Mouse (Mus musculus) lung, postnatal 0 days (tissue): ENCODE results near the gene Mybbp1a. TPM values are rescaled to one million over a fixed set of nuclear protein-coding genes. Genes with fewer than 3 reads are reported as not detected.

Source experiments
- ATAC-seq: fragments of 200-750 bp; cut with Nextera tagmentation; 2 replicates; pipeline ENCODE4 v1.8.0; 2017; ENCODE audit warnings: moderate library complexity
- DNase-seq: peaks from one replicate; pipeline ENCODE4 v3.0.0-alpha.2; 2016; ENCODE audit warnings: low spot score
- H3K27ac ChIP-seq: fragments of 300-500 bp; sonication (generic); 2 replicates; pipeline ENCODE4 v1.5.1; 2014; ENCODE audit warnings: antibody characterized with exemption, mild to moderate bottlenecking, low read length, mixed read lengths
- H3K27me3 ChIP-seq: fragments of 300-500 bp; sonication (generic); replicated peaks from 2 replicates; pipeline ENCODE4 v1.6.1; 2014; ENCODE audit warnings: low read length, mixed read lengths; ENCODE audit not compliant: insufficient read depth
- H3K36me3 ChIP-seq: fragments of 300-500 bp; sonication (generic); 2 replicates; pipeline ENCODE4 v1.6.1; 2014; ENCODE audit warnings: low read length, mixed read lengths; ENCODE audit not compliant: insufficient read depth
- H3K4me1 ChIP-seq: fragments of 300-500 bp; sonication (generic); 2 replicates; pipeline ENCODE4 v1.6.1; 2014; ENCODE audit warnings: antibody characterized with exemption, low read depth, low read length, mixed read lengths; ENCODE audit not compliant: insufficient read depth
- H3K4me2 ChIP-seq: fragments of 300-500 bp; sonication (generic); replicated peaks from 2 replicates; pipeline ENCODE4 v1.6.1; 2014; ENCODE audit warnings: low read depth, mild to moderate bottlenecking, low read length, moderate library complexity, mixed read lengths
- H3K4me3 ChIP-seq: fragments of 300-500 bp; sonication (generic); 2 replicates; pipeline ENCODE4 v1.5.1; 2014; ENCODE audit warnings: low read depth, low read length
- H3K9ac ChIP-seq: fragments of 300-500 bp; sonication (generic); replicated peaks from 2 replicates; pipeline ENCODE4 v1.6.1; 2014; ENCODE audit warnings: low read depth, mild to moderate bottlenecking
- H3K9me3 ChIP-seq: fragments of 300-500 bp; sonication (generic); 2 replicates; pipeline ENCODE4 v1.6.1; 2016; ENCODE audit warnings: low read length, mixed read lengths
- CTCF ChIP-seq: IDR thresholded peaks from 2 replicates; pipeline ENCODE4 v1.5.1; 2016; ENCODE audit warnings: antibody characterized with exemption, mild to moderate bottlenecking
- EP300 ChIP-seq: IDR thresholded peaks from 2 replicates; pipeline ENCODE4 v1.6.1; 2016; ENCODE audit warnings: antibody characterized with exemption, mild to moderate bottlenecking, control low read depth
- WGBS: fragments of 180-500 bp; shearing (Covaris S2); extraction: QIAGEN DNeasy Blood & Tissue Kit; methylation state at CpG from one replicate; pipeline ENCODE4 v1.1.7; 2014; 5-methylcytosine and 5-hydroxymethylcytosine counted together
- polyA plus RNA-seq: library from polyadenylated mRNA; unstranded; fragments of >200 nt; fragmentation: Nextera tagmentation; extraction: Ambion mirVana; gene quantifications from 2 replicates; pipeline ENCODE4 v1.2.1, GENCODE M21; 2015

Mybbp1a gene
- polyA plus RNA-seq, result 41.5 and 44.3 TPM in 2 replicates

- peak within 1 kb of the TSS; percentile 90 for H3K4me2 ChIP-seq
- under 1% methylated on average over 46 of the region's 46 CpGs for WGBS
- H3K9ac ChIP-seq, result peak within 1 kb of the TSS; percentile 51
- ATAC-seq (peak; percentile 98), DNase-seq (peak; percentile 97)
- peaks cover 37% of the 10 kb centered on the region for H3K36me3 ChIP-seq
- no peaks in the 10 kb centered on the region for H3K27me3 ChIP-seq
- H3K27ac ChIP-seq, result peak within 1 kb of the TSS; percentile 76
- no peak for TF ChIP-seq CTCF
- no peak for TF ChIP-seq EP300
- no peaks in the 10 kb centered on the region for H3K9me3 ChIP-seq
- peak within 1 kb of the TSS; percentile 64 for H3K4me3 ChIP-seq
- H3K4me1 ChIP-seq, result peaks cover 10% of the 10 kb centered on the region; the same call in 1 of the 2 replicates
These were observed at the start of gene Mybbp1a for GRCm38 (mm10) chr11:72440965-72441664. Gene Mybbp1a, plus strand, starts transcription at chr11:72441355.

GRCm38 (mm10) chr11:72393243-72393642, 47.9 kb upstream of the Mybbp1a start:
- Histone ChIP-seq H3K4me1 (peaks cover 5% of the 10 kb centered on the region; the same call in 1 of the 2 replicates), H3K27ac (peak overlapping the region; percentile 57; the same call in 1 of the 2 replicates), H3K4me2 (no peak overlapping the region), H3K27me3 (no peaks in the 10 kb centered on the region), H3K4me3 (no peak overlapping the region), H3K9me3 (no peaks in the 10 kb centered on the region), H3K36me3 (no peaks in the 10 kb centered on the region; the same call in none of the 2 replicates), H3K9ac (no peak overlapping the region)
- no peak for TF ChIP-seq EP300
- TF ChIP-seq CTCF, result no peak
- DNase-seq (no peak), ATAC-seq (no peak)
- WGBS, result 54% methylated on average over 3 of the region's 3 CpGs

GRCm38 (mm10) chr11:72393669-72394068, 47.5 kb upstream of the Mybbp1a start:
- Histone ChIP-seq H3K9ac (no peak overlapping the region), H3K27me3 (no peaks in the 10 kb centered on the region), H3K27ac (peak overlapping the region; percentile 57), H3K4me1 (peaks cover 5% of the 10 kb centered on the region; the same call in 1 of the 2 replicates), H3K9me3 (no peaks in the 10 kb centered on the region), H3K4me2 (no peak overlapping the region), H3K36me3 (no peaks in the 10 kb centered on the region; the same call in none of the 2 replicates), H3K4me3 (no peak overlapping the region)
- ATAC-seq (peak; percentile 18; the same call in 1 of the 2 replicates), DNase-seq (peak; percentile 79)
- TF ChIP-seq CTCF (no peak), EP300 (no peak)
- 44% methylated on average over 5 of the region's 5 CpGs for WGBS

- Histone ChIP-seq H3K4me1 (peaks cover 5% of the 10 kb centered on the region; the same call in 1 of the 2 replicates), H3K27ac (peak overlapping the region; percentile 57; the same call in 1 of the 2 replicates)
- no peak for ATAC-seq
These were observed 46.5 kb upstream of the Mybbp1a start for GRCm38 (mm10) chr11:72394694-72395093.

GRCm38 (mm10) chr11:72395652-72396051, 45.5 kb upstream of the Mybbp1a start:
- Histone ChIP-seq H3K4me3 (no peak overlapping the region), H3K9me3 (no peaks in the 10 kb centered on the region), H3K4me1 (peaks cover 5% of the 10 kb centered on the region; the same call in 1 of the 2 replicates), H3K9ac (no peak overlapping the region), H3K27me3 (no peaks in the 10 kb centered on the region), H3K36me3 (peaks cover 4% of the 10 kb centered on the region; the same call in 1 of the 2 replicates), H3K27ac (no peak overlapping the region), H3K4me2 (no peak overlapping the region)
- 57% methylated on average over 6 of the region's 6 CpGs for WGBS
- TF ChIP-seq CTCF (no peak), EP300 (no peak)
- ATAC-seq (no peak), DNase-seq (no peak)

More at GRCm38 (mm10) chr11:72394694-72395093, 46.5 kb upstream of the Mybbp1a start:
- Histone ChIP-seq H3K27me3 (no peaks in the 10 kb centered on the region), H3K9ac (no peak overlapping the region), H3K4me2 (no peak overlapping the region), H3K4me3 (no peak overlapping the region), H3K36me3 (no peaks in the 10 kb centered on the region; the same call in none of the 2 replicates), H3K9me3 (no peaks in the 10 kb centered on the region)
- 71% methylated on average over 2 of the region's 2 CpGs for WGBS
- TF ChIP-seq CTCF, result no peak
- TF ChIP-seq EP300, result no peak
- no peak for DNase-seq

GRCm38 (mm10) chr11:72396621-72397020, 44.5 kb upstream of the Mybbp1a start:
- Histone ChIP-seq H3K9me3 (no peaks in the 10 kb centered on the region), H3K27ac (peak overlapping the region; percentile 78), H3K9ac (no peak overlapping the region), H3K4me2 (no peak overlapping the region), H3K27me3 (no peaks in the 10 kb centered on the region), H3K4me1 (peaks cover 5% of the 10 kb centered on the region; the same call in 1 of the 2 replicates), H3K36me3 (peaks cover 4% of the 10 kb centered on the region), H3K4me3 (no peak overlapping the region)
- TF ChIP-seq CTCF (no peak), EP300 (no peak)
- DNase-seq (peak; percentile 83), ATAC-seq (peak; percentile 74)
- 54% methylated on average over 7 of the region's 7 CpGs for WGBS
